Mouse (Mus musculus): ENCODE results near the gene Esyt3. TPM values are rescaled to one million over a fixed set of nuclear protein-coding genes. Genes with fewer than 3 reads are reported as not detected.

The Esyt3 gene
- polyA plus RNA-seq, 1 experiment, result 4.9 TPM

DNA sequence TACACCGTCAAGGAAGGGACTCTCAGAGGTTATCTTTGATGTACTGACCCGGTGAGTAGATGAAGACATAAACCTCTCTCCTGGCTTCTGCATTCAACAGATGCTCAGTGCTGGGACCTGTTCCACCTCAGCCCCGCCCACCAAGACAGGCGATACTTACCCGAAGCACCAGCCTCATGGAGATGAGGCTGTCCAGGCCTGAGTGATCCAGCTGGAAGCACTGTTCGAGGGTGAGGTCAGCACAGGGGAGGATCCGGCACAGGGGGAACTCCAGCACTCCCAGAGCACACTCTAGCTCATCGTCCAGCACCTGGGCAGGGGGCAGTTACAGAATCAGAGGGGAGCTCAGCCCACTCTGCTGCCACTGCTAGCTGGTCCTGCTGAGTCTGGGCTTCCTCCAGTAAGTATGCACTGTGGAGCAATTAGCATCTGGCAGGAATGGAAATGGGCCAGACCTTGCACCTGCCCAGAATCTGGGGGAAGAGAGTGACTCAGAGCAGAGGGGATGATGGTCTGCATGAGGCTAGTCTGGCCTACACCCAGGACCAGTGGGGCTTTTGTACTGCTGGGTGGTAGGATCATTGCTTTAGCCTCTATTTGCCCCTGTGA lies 38.9 kb downstream of the Esyt3 start:
- Histone ChIP-seq H3K9me3 (replicated peaks; ENCODE audit: control insufficient read depth, insufficient read depth, low read length, poor library complexity, severe bottlenecking) (no peaks in the 10 kb centered on the region), H3K36me3 (ENCODE audit: control insufficient read depth, insufficient read depth, low read length, poor library complexity, severe bottlenecking) (no peaks in the 10 kb centered on the region), H3K4me1 (ENCODE audit: control insufficient read depth, insufficient read depth, low read length) (no peaks in the 10 kb centered on the region), H3K27ac (ENCODE audit: insufficient read depth, low read length) (no peak overlapping the region), H3K4me3 (ENCODE audit: low read depth, low read length) (no peak overlapping the region), H3K9ac (ENCODE audit: low read depth, poor library complexity, severe bottlenecking) (no peak overlapping the region), H3K27me3 (ENCODE audit: control insufficient read depth, insufficient read depth, low read length, poor library complexity, severe bottlenecking) (no peaks in the 10 kb centered on the region)
- TF ChIP-seq POLR2A (IDR thresholded peaks at IDR 0.05; ENCODE audit: insufficient read depth, low read length), result no peak
- no peak for TF ChIP-seq CTCF (IDR thresholded peaks at IDR 0.05; ENCODE audit: low read depth, low read length)
- TF ChIP-seq EP300 (IDR thresholded peaks at IDR 0.05; ENCODE audit: insufficient read depth, low read depth, low read length), result no peak; the same call in 1 of the 2 replicates

DNA sequence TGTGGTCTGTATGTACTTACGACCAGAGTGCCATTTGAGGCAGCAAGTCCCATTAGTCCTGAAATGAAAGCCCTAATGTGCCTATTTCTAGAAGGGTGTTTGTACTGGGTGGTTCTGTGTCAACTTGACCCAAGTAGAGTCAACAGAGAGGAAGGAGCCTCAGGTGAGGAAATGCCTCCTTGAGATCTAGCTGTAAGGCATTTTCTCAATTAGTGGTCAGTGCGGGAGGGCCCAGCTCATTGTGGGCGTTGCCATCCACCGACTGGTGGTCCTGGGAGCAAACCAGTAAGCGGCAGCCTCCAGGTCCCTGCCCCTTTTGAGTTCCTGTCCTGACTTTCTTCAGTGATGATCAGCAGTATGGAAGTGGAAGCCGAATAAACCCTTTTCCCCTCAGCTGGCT lies 52.1 kb downstream of the Esyt3 start:
- H3K9ac ChIP-seq (ENCODE audit: low read depth, poor library complexity, severe bottlenecking), result no peak overlapping the region
- H3K36me3 ChIP-seq (ENCODE audit: control insufficient read depth, insufficient read depth, low read length, poor library complexity, severe bottlenecking), result no peaks in the 10 kb centered on the region; the same call in 1 of the 2 replicates
- no peak overlapping the region for H3K27ac ChIP-seq (ENCODE audit: insufficient read depth, low read length)
- TF ChIP-seq POLR2A (IDR thresholded peaks at IDR 0.05; ENCODE audit: insufficient read depth, low read length) (no peak), EP300 (IDR thresholded peaks at IDR 0.05; ENCODE audit: insufficient read depth, low read depth, low read length) (no peak), CTCF (IDR thresholded peaks at IDR 0.05; ENCODE audit: low read depth, low read length) (no peak)
- H3K27me3 ChIP-seq (ENCODE audit: control insufficient read depth, insufficient read depth, low read length, poor library complexity, severe bottlenecking), result no peaks in the 10 kb centered on the region
- no peak overlapping the region for H3K4me3 ChIP-seq (ENCODE audit: low read depth, low read length)
- no peaks in the 10 kb centered on the region for H3K9me3 ChIP-seq (replicated peaks; ENCODE audit: control insufficient read depth, insufficient read depth, low read length, poor library complexity, severe bottlenecking)
- H3K4me1 ChIP-seq (ENCODE audit: control insufficient read depth, insufficient read depth, low read length), result no peaks in the 10 kb centered on the region

- Histone ChIP-seq H3K4me3 (ENCODE audit: low read depth, low read length) (no peak overlapping the region), H3K27me3 (ENCODE audit: control insufficient read depth, insufficient read depth, low read length, poor library complexity, severe bottlenecking) (no peaks in the 10 kb centered on the region), H3K9ac (ENCODE audit: low read depth, poor library complexity, severe bottlenecking) (no peak overlapping the region), H3K9me3 (replicated peaks; ENCODE audit: control insufficient read depth, insufficient read depth, low read length, poor library complexity, severe bottlenecking) (no peaks in the 10 kb centered on the region), H3K36me3 (ENCODE audit: control insufficient read depth, insufficient read depth, low read length, poor library complexity, severe bottlenecking) (no peaks in the 10 kb centered on the region; the same call in 1 of the 2 replicates), H3K4me1 (ENCODE audit: control insufficient read depth, insufficient read depth, low read length) (no peaks in the 10 kb centered on the region), H3K27ac (ENCODE audit: insufficient read depth, low read length) (no peak overlapping the region)
- no peak for TF ChIP-seq EP300 (IDR thresholded peaks at IDR 0.05; ENCODE audit: insufficient read depth, low read depth, low read length)
- TF ChIP-seq POLR2A (IDR thresholded peaks at IDR 0.05; ENCODE audit: insufficient read depth, low read length), result no peak
- no peak for TF ChIP-seq CTCF (IDR thresholded peaks at IDR 0.05; ENCODE audit: low read depth, low read length)
Observed at GRCm38 (mm10) chr9:99304296-99304695, 54.1 kb downstream of the Esyt3 start.

Other genes with a start within 250 kb of the Esyt3 start
- gene Pik3cb, start 217.9 kb downstream of the Esyt3 start, polyA plus RNA-seq (2011; ENCODE audit: insufficient read depth, insufficient read length, low read depth, missing spikeins), result 53.8 and 55.5 TPM in 2 replicates
- gene Faiml, start 121.3 kb downstream of the Esyt3 start, polyA plus RNA-seq (2011; ENCODE audit: insufficient read depth, insufficient read length, low read depth, missing spikeins), result not detected in 2 replicates
- gene Cep70, start 115.2 kb downstream of the Esyt3 start, polyA plus RNA-seq (2011; ENCODE audit: insufficient read depth, insufficient read length, low read depth, missing spikeins), result 51.6 and 51.7 TPM in 2 replicates
- gene Mras, start 78.8 kb upstream of the Esyt3 start, polyA plus RNA-seq (2011; ENCODE audit: insufficient read depth, insufficient read length, low read depth, missing spikeins), result 6.0 and 7.9 TPM in 2 replicates
- gene Nme9, start 92.9 kb upstream of the Esyt3 start, polyA plus RNA-seq (2011; ENCODE audit: insufficient read depth, insufficient read length, low read depth, missing spikeins), result not detected in 2 replicates
- gene Armc8, start 210.3 kb upstream of the Esyt3 start, polyA plus RNA-seq (2011; ENCODE audit: insufficient read depth, insufficient read length, low read depth, missing spikeins), result 43.8 and 48.2 TPM in 2 replicates
- gene Dbr1, start 217.2 kb upstream of the Esyt3 start, polyA plus RNA-seq (2011; ENCODE audit: insufficient read depth, insufficient read length, low read depth, missing spikeins), result 22.7 and 32.9 TPM in 2 replicates